In the genomic region with DNA sequence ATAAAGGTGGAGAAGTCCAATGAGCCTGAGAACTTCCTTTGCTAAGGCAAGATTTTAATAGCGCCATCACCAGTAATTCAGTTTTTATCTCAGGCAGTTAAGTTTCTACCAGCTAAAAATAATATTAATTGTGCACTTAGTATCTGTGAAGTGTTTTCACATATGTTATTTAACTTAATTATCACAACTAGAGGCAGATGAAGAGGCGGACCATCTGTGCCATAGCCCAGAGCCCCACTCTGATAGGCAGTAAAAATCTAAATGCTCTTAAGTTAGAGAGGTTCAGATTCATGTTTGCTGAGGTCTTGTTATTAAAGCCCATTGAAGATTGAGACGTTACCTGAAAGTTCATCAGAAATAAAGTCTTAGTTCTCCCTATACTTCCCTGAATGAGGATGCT, we compare ENCODE assay signal across 15 mouse cellular contexts.
"Had no signal": no experiment of that assay in that cellular context is flagged by ENCODE, and none has a peak within 500 bp of the region (broad histone marks: within the 10 kb centered on the region; RNA-seq: fewer than 3 reads in every experiment).

No protein-coding gene starts in this region.

- H3K4me1 ChIP-seq: kidney, embryonic 15.5 days; limb, embryonic 15.5 days; liver, embryonic 12.5 days; midbrain, embryonic 10.5 days; neural tube, embryonic 15.5 days had no signal

- H3K4me3 ChIP-seq: kidney, embryonic 15.5 days; left cerebral cortex, adult 2 months; limb, embryonic 15.5 days; liver, embryonic 12.5 days; midbrain, embryonic 10.5 days; myocyte; neural tube, embryonic 15.5 days had no signal

- H3K27me3 ChIP-seq: kidney, embryonic 15.5 days; limb, embryonic 15.5 days; liver, embryonic 12.5 days; neural tube, embryonic 15.5 days had no signal

- H3K9ac ChIP-seq: kidney, embryonic 15.5 days; limb, embryonic 15.5 days; liver, embryonic 12.5 days; lung, embryonic 14.5 days; neural tube, embryonic 15.5 days had no signal

- H3K9me3 ChIP-seq: kidney, embryonic 15.5 days; limb, embryonic 15.5 days; liver, embryonic 12.5 days; midbrain, embryonic 10.5 days; neural tube, embryonic 15.5 days had no signal

- DNase-seq: kidney, adult 2 months; kidney, postnatal 14 days; lung, embryonic 14.5 days; lung, postnatal 10 days; lung, postnatal 4 days; midbrain, embryonic 14.5 days; right cerebral cortex, adult 18-20 months; right cerebral cortex, postnatal 25 days had no signal

- ATAC-seq: liver, embryonic 12.5 days had no signal

- H3K4me2 ChIP-seq: kidney, embryonic 15.5 days; limb, embryonic 15.5 days; liver, embryonic 12.5 days; lung, embryonic 14.5 days; neural tube, embryonic 15.5 days had no signal

- H3K27ac ChIP-seq: kidney, embryonic 15.5 days; left cerebral cortex, adult 2 months; limb, embryonic 15.5 days; liver, embryonic 12.5 days; midbrain, embryonic 10.5 days; neural tube, embryonic 15.5 days had no signal

- H3K36me3 ChIP-seq: kidney, embryonic 15.5 days; limb, embryonic 15.5 days; liver, embryonic 12.5 days; midbrain, embryonic 10.5 days; neural tube, embryonic 15.5 days had no signal
